Mouse (Mus musculus) duodenum, adult 2 months (tissue): ENCODE results near the gene Olfr560. TPM values are rescaled to one million over a fixed set of nuclear protein-coding genes. Genes with fewer than 3 reads are reported as not detected.

Source experiments
- polyA plus RNA-seq: library from polyadenylated mRNA; depleted of rRNA; stranded (reverse); fragments of >200 nt; gene quantifications from 2 replicates; pipeline ENCODE4 v1.2.3, GENCODE M21; 2012; ENCODE audit warnings: low replicate concordance; rRNA removed

The Olfr560 gene
- polyA plus RNA-seq, result not detected in 2 replicates

DNA sequence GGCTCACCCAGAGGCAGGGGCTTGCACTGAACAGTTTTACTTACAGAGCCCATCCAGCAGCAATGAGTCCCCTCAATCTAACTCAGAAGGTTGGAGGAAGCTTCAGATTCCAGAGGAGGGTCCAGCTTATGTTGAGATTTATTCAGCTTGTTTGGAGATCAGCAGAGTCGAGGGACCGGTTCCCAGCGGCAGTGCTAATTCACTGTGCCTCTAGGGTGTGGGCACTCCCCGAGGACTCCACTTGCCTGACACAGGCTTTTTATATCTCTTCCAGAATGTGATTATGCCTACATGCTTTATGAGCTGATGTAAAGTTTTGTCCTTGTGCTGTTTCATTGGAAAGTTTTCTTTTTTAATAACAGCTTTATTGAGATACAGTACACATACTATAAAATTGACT, at the start of gene Olfr560, which contains the start of gene Olfr78:
Gene Olfr560, minus strand, starts transcription at position 101 of the 400 bp plus-strand sequence.
Gene Olfr78, minus strand, starts transcription at position 206 of the 400 bp plus-strand sequence.

DNA sequence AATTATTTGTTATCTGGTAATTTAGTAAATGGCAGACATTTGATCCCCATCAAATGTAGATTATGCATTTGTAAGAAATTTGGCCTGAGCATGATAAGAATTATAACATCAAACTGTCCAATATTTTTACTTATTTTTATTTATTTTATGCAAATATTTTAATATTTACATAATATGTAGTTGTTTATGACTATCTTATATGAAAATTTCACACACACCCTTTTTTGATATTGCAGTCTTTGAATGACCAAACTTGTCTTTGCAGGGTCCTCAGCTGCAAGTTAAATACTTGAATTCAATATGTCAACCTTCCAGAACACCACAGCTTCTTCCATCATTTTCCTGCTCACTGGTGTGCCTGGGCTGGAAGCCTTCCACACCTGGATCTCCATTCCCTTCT, 44.0 kb upstream of the Olfr560 start, which contains the start of gene Olfr564:
Gene Olfr564, plus strand, starts transcription at position 301 of the 400 bp plus-strand sequence.

DNA sequence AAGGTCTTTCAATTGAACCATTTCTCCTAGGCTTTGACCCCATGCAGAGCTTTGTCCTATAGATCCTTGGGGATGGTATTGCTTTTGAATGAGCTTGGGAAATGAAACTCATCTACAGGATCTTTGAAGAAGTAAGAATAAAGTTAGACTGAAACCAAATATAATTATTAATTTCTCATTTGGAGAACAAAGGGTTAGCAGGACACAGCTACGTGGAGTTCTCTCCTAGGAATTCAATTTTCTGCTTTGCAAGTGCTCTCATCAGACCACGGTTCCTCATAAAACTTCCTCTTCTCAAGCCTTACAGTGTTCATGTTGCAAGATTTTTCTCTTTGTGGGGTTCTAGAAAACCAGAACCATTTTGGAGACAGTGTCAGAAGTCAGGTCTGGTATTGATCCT, 11.8 kb upstream of the Olfr560 start, which contains the start of gene Olfr561:
Gene Olfr561, plus strand, starts transcription at position 301 of the 400 bp plus-strand sequence.

DNA sequence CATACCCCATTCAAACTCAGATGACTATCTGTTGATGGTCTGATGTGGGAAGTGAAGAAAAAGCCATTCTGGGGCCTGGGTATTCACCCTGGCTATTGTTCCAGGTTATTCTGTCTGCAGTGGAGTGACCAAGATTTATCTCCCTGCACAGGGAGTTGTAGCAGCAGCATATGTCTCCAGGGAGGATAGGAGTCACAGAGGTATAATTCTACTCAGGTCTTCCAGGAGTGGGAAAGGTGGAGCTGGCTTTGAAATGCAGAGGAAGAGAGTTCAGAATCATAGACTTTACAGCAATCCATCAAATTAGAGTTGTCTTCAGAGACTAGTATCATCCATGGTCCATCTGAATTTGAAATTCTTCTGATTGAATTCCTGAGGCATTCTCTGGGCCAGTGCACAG, 31.8 kb downstream of the Olfr560 start, which contains the start of gene Olfr559:
Gene Olfr559, minus strand, starts transcription at position 101 of the 400 bp plus-strand sequence.

DNA sequence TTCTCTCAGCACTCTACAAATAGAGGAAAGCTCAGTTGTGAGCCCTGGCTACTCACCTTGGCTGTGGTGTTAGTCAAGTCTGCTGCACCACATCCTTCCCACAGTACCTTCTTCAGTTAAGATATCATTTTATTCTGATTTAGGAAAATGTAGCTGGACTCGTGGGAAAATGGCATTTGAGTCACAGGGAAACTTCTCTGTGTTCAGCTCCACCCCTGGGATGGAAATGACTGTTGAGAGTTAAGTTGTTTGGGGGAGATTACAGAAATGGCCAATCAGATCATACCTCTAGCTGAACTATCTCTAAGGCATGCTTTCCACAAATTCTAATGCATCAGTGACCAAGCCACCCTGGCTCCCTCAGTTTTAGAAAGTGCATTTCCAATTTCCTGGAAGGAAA, 40.2 kb downstream of the Olfr560 start, which contains the start of gene Olfr33:
Gene Olfr33, minus strand, starts transcription at position 101 of the 400 bp plus-strand sequence.

DNA sequence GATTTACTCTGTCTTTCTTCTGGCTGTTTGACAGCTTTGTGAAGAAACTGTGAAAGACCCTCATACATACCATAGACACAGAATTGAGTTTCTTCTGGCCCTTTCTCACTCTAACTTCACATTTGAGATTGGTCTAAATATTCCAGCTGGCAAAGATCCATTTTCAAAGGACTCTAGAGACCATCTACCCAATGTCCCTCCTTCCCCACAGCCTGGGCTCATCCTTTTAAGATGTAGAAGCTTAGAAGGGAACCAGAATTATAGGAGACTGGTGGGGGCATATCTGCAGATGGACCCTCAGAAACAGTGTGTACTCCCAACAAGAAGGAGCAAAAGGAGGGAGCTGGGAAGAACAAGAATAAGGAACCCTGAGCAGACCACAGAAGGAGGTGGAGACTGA, 57.3 kb downstream of the Olfr560 start, which contains the start of gene Olfr558:
Gene Olfr558, plus strand, starts transcription at position 301 of the 400 bp plus-strand sequence.

Other genes starting within 250 kb of the Olfr560 start
- not detected in 2 replicates for gene Olfr547, start 224.6 kb downstream of the Olfr560 start, polyA plus RNA-seq
- not detected in 2 replicates for gene Olfr548-ps1, start 218.5 kb downstream of the Olfr560 start, polyA plus RNA-seq
- gene Olfr549, start 209.5 kb downstream of the Olfr560 start, polyA plus RNA-seq, result not detected in 2 replicates
- 1.1 and 1.4 TPM in 2 replicates for gene Trim21, start 193.9 kb downstream of the Olfr560 start, polyA plus RNA-seq
- gene Olfr550, start 187.9 kb downstream of the Olfr560 start, polyA plus RNA-seq, result not detected in 2 replicates
- not detected in 2 replicates for gene Olfr551, start 167.5 kb downstream of the Olfr560 start, polyA plus RNA-seq
- not detected in 2 replicates for gene Olfr552, start 161.6 kb downstream of the Olfr560 start, polyA plus RNA-seq
- gene Olfr553, start 141.1 kb downstream of the Olfr560 start, polyA plus RNA-seq, result not detected in 2 replicates
- gene Olfr554, start 120.9 kb downstream of the Olfr560 start, polyA plus RNA-seq, result not detected in 2 replicates
- not detected in 2 replicates for gene Olfr555, start 100.5 kb downstream of the Olfr560 start, polyA plus RNA-seq
- not detected in 2 replicates for gene Olfr556, start 94.5 kb downstream of the Olfr560 start, polyA plus RNA-seq
- gene Trim68, start 72.0 kb downstream of the Olfr560 start, polyA plus RNA-seq, result 1.7 and 3.0 TPM in 2 replicates
- not detected in 2 replicates for gene Olfr557, start 63.5 kb downstream of the Olfr560 start, polyA plus RNA-seq
- gene Olfr558, start 57.2 kb downstream of the Olfr560 start, polyA plus RNA-seq, result 0.07 and 0.09 TPM in 2 replicates
- not detected in 2 replicates for gene Olfr33, start 40.3 kb downstream of the Olfr560 start, polyA plus RNA-seq
- gene Olfr559, start 31.9 kb downstream of the Olfr560 start, polyA plus RNA-seq, result not detected in 2 replicates
- gene Olfr78, start 105 bp upstream of the Olfr560 start, polyA plus RNA-seq, result 0.24 and 0.67 TPM in 2 replicates
- gene Olfr561, start 11.9 kb upstream of the Olfr560 start, polyA plus RNA-seq, result not detected in 2 replicates
- gene Olfr564, start 44.1 kb upstream of the Olfr560 start, polyA plus RNA-seq, result not detected in 2 replicates
- not detected in 2 replicates for gene Olfr566, start 99.4 kb upstream of the Olfr560 start, polyA plus RNA-seq
- gene Olfr568, start 117.8 kb upstream of the Olfr560 start, polyA plus RNA-seq, result not detected in 2 replicates
- gene Olfr569, start 131.5 kb upstream of the Olfr560 start, polyA plus RNA-seq, result not detected in 2 replicates
- gene Olfr570, start 135.2 kb upstream of the Olfr560 start, polyA plus RNA-seq, result not detected in 2 replicates
- not detected in 2 replicates for gene Olfr571, start 158.2 kb upstream of the Olfr560 start, polyA plus RNA-seq
- gene Olfr572, start 165.0 kb upstream of the Olfr560 start, polyA plus RNA-seq, result not detected in 2 replicates
- gene Olfr573-ps1, start 183.2 kb upstream of the Olfr560 start, polyA plus RNA-seq, result not detected in 2 replicates
- gene Olfr574, start 189.1 kb upstream of the Olfr560 start, polyA plus RNA-seq, result not detected in 2 replicates
- gene Olfr575, start 199.4 kb upstream of the Olfr560 start, polyA plus RNA-seq, result not detected in 2 replicates
- not detected in 2 replicates for gene Olfr576, start 203.3 kb upstream of the Olfr560 start, polyA plus RNA-seq
- gene Olfr577, start 216.6 kb upstream of the Olfr560 start, polyA plus RNA-seq, result not detected in 2 replicates
- not detected in 2 replicates for gene Olfr578, start 230.0 kb upstream of the Olfr560 start, polyA plus RNA-seq